Mouse (Mus musculus) embryonic facial prominence, embryonic 14.5 days (tissue): ENCODE results near the gene Gm10570. TPM values are rescaled to one million over a fixed set of nuclear protein-coding genes. Genes with fewer than 3 reads are reported as not detected.

ENCODE experiments used
- ATAC-seq: fragments of 200-750 bp; cut with Nextera tagmentation; 2 replicates; pipeline ENCODE4 v1.8.0; 2017; ENCODE audit warnings: low read depth, moderate number of reproducible peaks, moderate TSS enrichment
- DNase-seq: peaks from one replicate; pipeline ENCODE4 v3.0.0-alpha.2; 2015; ENCODE audit warnings: low spot score
- H3K27ac ChIP-seq: fragments of 300-500 bp; sonication (generic); replicated peaks from 2 replicates; pipeline ENCODE4 v1.5.1; 2014; ENCODE audit warnings: low read depth, mild to moderate bottlenecking, low read length, moderate library complexity
- H3K27me3 ChIP-seq: fragments of 300-500 bp; sonication (generic); replicated peaks from 2 replicates; pipeline ENCODE4 v1.6.1; 2014; ENCODE audit warnings: low read length; ENCODE audit not compliant: control insufficient read depth, insufficient read depth
- H3K36me3 ChIP-seq: fragments of 300-500 bp; sonication (generic); 2 replicates; pipeline ENCODE4 v1.6.1; 2014; ENCODE audit warnings: low read length, mixed read lengths; ENCODE audit not compliant: control insufficient read depth, insufficient read depth
- H3K4me1 ChIP-seq: fragments of 300-500 bp; sonication (generic); 2 replicates; pipeline ENCODE4 v1.6.1; 2014; ENCODE audit warnings: antibody characterized with exemption, low read length; ENCODE audit not compliant: control insufficient read depth, insufficient read depth
- H3K4me2 ChIP-seq: fragments of 300-500 bp; sonication (generic); 2 replicates; pipeline ENCODE4 v1.6.1; 2014; ENCODE audit warnings: low read depth, mild to moderate bottlenecking, low read length, moderate library complexity, mixed read lengths
- H3K4me3 ChIP-seq: fragments of 300-500 bp; sonication (generic); 2 replicates; pipeline ENCODE4 v1.5.1; 2014; ENCODE audit warnings: low read depth, mild to moderate bottlenecking, low read length
- H3K9ac ChIP-seq: fragments of 300-500 bp; sonication (generic); 2 replicates; pipeline ENCODE4 v1.6.1; 2014; ENCODE audit warnings: low read depth, mild to moderate bottlenecking, low read length, moderate library complexity, mixed read lengths
- H3K9me3 ChIP-seq: fragments of 300-500 bp; sonication (generic); 2 replicates; pipeline ENCODE4 v1.6.1; 2016; ENCODE audit warnings: low read length; ENCODE audit not compliant: control insufficient read depth
- WGBS: fragments of 180-500 bp; shearing (Covaris S2); extraction: QIAGEN DNeasy Blood & Tissue Kit; methylation state at CpG from one replicate; pipeline ENCODE4 v1.1.7; 2014; 5-methylcytosine and 5-hydroxymethylcytosine counted together
- polyA plus RNA-seq: library from polyadenylated mRNA; unstranded; fragments of >200 nt; fragmentation: Nextera tagmentation; extraction: Ambion mirVana; gene quantifications from 2 replicates; pipeline ENCODE4 v1.2.1, GENCODE M21; 2014

The Gm10570 gene
- polyA plus RNA-seq, 1 experiment from 2014 or later = not detected

GRCm38 (mm10) chr4:130325446-130325845 is 17.0 kb upstream of the Gm10570 start:
- Histone ChIP-seq H3K4me1 (no peaks in the 10 kb centered on the region), H3K4me2 (no peak overlapping the region), H3K9ac (no peak overlapping the region), H3K9me3 (no peaks in the 10 kb centered on the region), H3K27ac (no peak overlapping the region), H3K36me3 (peaks cover 81% of the 10 kb centered on the region), H3K27me3 (no peaks in the 10 kb centered on the region), H3K4me3 (no peak overlapping the region)
- WGBS = 98% methylated on average over 2 of the region's 2 CpGs
- DNase-seq (no peak), ATAC-seq (no peak)

- Histone ChIP-seq H3K4me3 (no peak overlapping the region), H3K9ac (no peak overlapping the region), H3K9me3 (no peaks in the 10 kb centered on the region), H3K4me1 (no peaks in the 10 kb centered on the region), H3K27me3 (no peaks in the 10 kb centered on the region), H3K36me3 (peaks cover 85% of the 10 kb centered on the region), H3K4me2 (no peak overlapping the region), H3K27ac (no peak overlapping the region)
- ATAC-seq = no peak
- WGBS = 71% methylated on average over 5 of the region's 5 CpGs
- no peak for DNase-seq
Measured at GRCm38 (mm10) chr4:130323607-130324006, 15.1 kb upstream of the Gm10570 start.

- H3K27me3 ChIP-seq = no peaks in the 10 kb centered on the region
- ATAC-seq (no peak), DNase-seq (no peak)
- WGBS = 81% methylated on average over 1 of the region's 1 CpGs
- H3K4me2 ChIP-seq = no peak overlapping the region
- H3K27ac ChIP-seq = no peak overlapping the region
- H3K4me3 ChIP-seq = no peak overlapping the region
- no peak overlapping the region for H3K9ac ChIP-seq
- peaks cover 84% of the 10 kb centered on the region for H3K36me3 ChIP-seq
- H3K9me3 ChIP-seq = no peaks in the 10 kb centered on the region
- no peaks in the 10 kb centered on the region for H3K4me1 ChIP-seq
Measured at GRCm38 (mm10) chr4:130323165-130323564, 14.7 kb upstream of the Gm10570 start.

GRCm38 (mm10) chr4:130322567-130322966 is 14.1 kb upstream of the Gm10570 start:
- no peak overlapping the region for H3K4me3 ChIP-seq
- no peaks in the 10 kb centered on the region for H3K4me1 ChIP-seq
- H3K36me3 ChIP-seq = peaks cover 78% of the 10 kb centered on the region
- no peaks in the 10 kb centered on the region for H3K27me3 ChIP-seq
- DNase-seq (no peak), ATAC-seq (no peak)
- H3K27ac ChIP-seq = no peak overlapping the region
- WGBS = 85% methylated on average over 7 of the region's 7 CpGs
- no peaks in the 10 kb centered on the region for H3K9me3 ChIP-seq
- no peak overlapping the region for H3K4me2 ChIP-seq
- no peak overlapping the region for H3K9ac ChIP-seq

GRCm38 (mm10) chr4:130321640-130322039 is 13.2 kb upstream of the Gm10570 start:
- no peak overlapping the region for H3K27ac ChIP-seq
- H3K36me3 ChIP-seq = peaks cover 70% of the 10 kb centered on the region
- no peak overlapping the region for H3K4me2 ChIP-seq
- H3K27me3 ChIP-seq = no peaks in the 10 kb centered on the region
- H3K9me3 ChIP-seq = no peaks in the 10 kb centered on the region
- no peak overlapping the region for H3K4me3 ChIP-seq
- no peak overlapping the region for H3K9ac ChIP-seq
- 91% methylated on average over 7 of the region's 7 CpGs for WGBS
- no peak for ATAC-seq
- H3K4me1 ChIP-seq = no peaks in the 10 kb centered on the region
- no peak for DNase-seq

- 77% methylated on average over 7 of the region's 7 CpGs for WGBS
- DNase-seq = no peak
- H3K36me3 ChIP-seq = peaks cover 62% of the 10 kb centered on the region
Measured at GRCm38 (mm10) chr4:130319564-130319963, 11.1 kb upstream of the Gm10570 start.

GRCm38 (mm10) chr4:130318122-130318521 is 9.6 kb upstream of the Gm10570 start:
- H3K4me2 ChIP-seq = no peak overlapping the region
- no peak for ATAC-seq

More at GRCm38 (mm10) chr4:130319564-130319963, 11.1 kb upstream of the Gm10570 start:
- no peak overlapping the region for H3K4me3 ChIP-seq
- H3K9ac ChIP-seq = no peak overlapping the region
- no peaks in the 10 kb centered on the region for H3K4me1 ChIP-seq
- H3K9me3 ChIP-seq = no peaks in the 10 kb centered on the region
- H3K27ac ChIP-seq = no peak overlapping the region
- H3K4me2 ChIP-seq = no peak overlapping the region
- H3K27me3 ChIP-seq = no peaks in the 10 kb centered on the region
- ATAC-seq = no peak

GRCm38 (mm10) chr4:130316691-130317090 is 8.2 kb upstream of the Gm10570 start:
- Histone ChIP-seq H3K27me3 (no peaks in the 10 kb centered on the region), H3K9me3 (no peaks in the 10 kb centered on the region), H3K27ac (no peak overlapping the region), H3K4me1 (no peaks in the 10 kb centered on the region), H3K4me3 (no peak overlapping the region), H3K36me3 (peaks cover 36% of the 10 kb centered on the region), H3K9ac (no peak overlapping the region), H3K4me2 (no peak overlapping the region)
- WGBS = 85% methylated on average over 10 of the region's 10 CpGs
- ATAC-seq (no peak), DNase-seq (no peak)

More at GRCm38 (mm10) chr4:130318122-130318521, 9.6 kb upstream of the Gm10570 start:
- H3K9me3 ChIP-seq = no peaks in the 10 kb centered on the region
- H3K27me3 ChIP-seq = no peaks in the 10 kb centered on the region
- no peaks in the 10 kb centered on the region for H3K4me1 ChIP-seq
- H3K4me3 ChIP-seq = no peak overlapping the region
- H3K9ac ChIP-seq = no peak overlapping the region
- H3K27ac ChIP-seq = no peak overlapping the region
- DNase-seq = no peak
- peaks cover 48% of the 10 kb centered on the region for H3K36me3 ChIP-seq
- 57% methylated on average over 3 of the region's 3 CpGs for WGBS

- no peak overlapping the region for H3K9ac ChIP-seq
- peaks cover 32% of the 10 kb centered on the region for H3K36me3 ChIP-seq
Measured at GRCm38 (mm10) chr4:130315771-130316527, 7.5 kb upstream of the Gm10570 start.

More at GRCm38 (mm10) chr4:130315771-130316527, 7.5 kb upstream of the Gm10570 start:
- Histone ChIP-seq H3K27me3 (no peaks in the 10 kb centered on the region), H3K4me1 (no peaks in the 10 kb centered on the region), H3K4me3 (no peak overlapping the region), H3K4me2 (no peak overlapping the region), H3K27ac (no peak overlapping the region), H3K9me3 (no peaks in the 10 kb centered on the region)
- 0 out of 2 replicates have a peak, but pooled peaks have one; percentile 20 for ATAC-seq
- WGBS = 71% methylated on average over 13 of the region's 13 CpGs
- no peak for DNase-seq
